Mouse (Mus musculus) heart, postnatal 36 days (tissue): Measurements from ENCODE around the gene Kif1bp. TPM values are rescaled to one million over a fixed set of nuclear protein-coding genes. Genes with fewer than 3 reads are reported as not detected.
"Not testable (repeated sequence)": the region's sequence is repeated elsewhere in the genome, so short reads cannot be mapped to it uniquely, and the experiment has no call there.

Experiments used
- DNase-seq, 2 experiments: peaks; one replicate each; pipeline ENCODE4 v3.0.0; 2021 to 2022
- intact Hi-C: fragments of 180-260 bp; cut with DNase I; formaldehyde crosslinking; loops from one replicate; pipeline ENCODE4 v1.15.1; 2025
- total RNA-seq, 2 experiments: library from RNA; stranded (reverse); gene quantifications; 2 replicates each; pipeline ENCODE4 v1.2.3; 2021

The Kif1bp gene
- total RNA-seq, 2 experiments from 2014 or later: 42.8 to 44.4 TPM

- intact Hi-C loops: no loop called here
- no peak for DNase-seq
These were observed 57.3 kb downstream of the Kif1bp start for GRCm38 (mm10) chr10:62520911-62521310.

GRCm38 (mm10) chr10:62517511-62517910 lies 60.7 kb downstream of the Kif1bp start:
- intact Hi-C loops: no loop called here
- DNase-seq: no peak

- intact Hi-C loops: no loop called here
These were observed 65.4 kb downstream of the Kif1bp start for GRCm38 (mm10) chr10:62512855-62513254.

GRCm38 (mm10) chr10:62511528-62511927 lies 66.7 kb downstream of the Kif1bp start:
- no peak for DNase-seq
- intact Hi-C loops: no loop called here

More at GRCm38 (mm10) chr10:62512855-62513254, 65.4 kb downstream of the Kif1bp start:
- DNase-seq: no peak

DNA sequence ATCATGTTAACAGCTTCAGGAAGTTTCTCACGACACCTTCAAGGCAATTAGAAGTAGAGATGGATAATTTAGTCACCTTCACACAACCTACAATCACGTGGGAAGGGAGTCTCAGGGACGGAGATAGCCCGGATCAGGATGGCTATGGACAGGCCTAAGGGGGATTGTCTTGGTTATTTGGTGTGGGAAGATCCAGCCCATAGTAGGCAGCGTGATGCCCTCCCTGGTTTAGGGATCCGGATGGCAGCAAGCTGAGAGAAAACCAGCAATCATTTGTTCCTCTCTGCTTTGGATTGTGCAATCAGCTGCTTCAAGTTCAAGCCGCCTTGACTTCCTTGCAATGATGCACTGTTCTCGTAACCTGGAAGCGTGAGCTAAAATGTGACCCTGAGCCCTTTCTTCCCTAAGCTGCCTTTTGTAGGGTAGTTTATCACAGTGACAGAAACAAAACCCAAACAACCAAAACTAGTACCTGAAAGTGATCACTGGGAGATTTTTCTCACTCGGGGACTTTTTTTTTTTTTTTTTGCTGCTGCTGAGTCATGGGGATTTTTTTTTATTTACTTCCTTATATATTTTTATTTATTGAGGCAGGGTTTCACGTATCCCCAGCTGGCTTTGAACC lies 69.1 kb downstream of the Kif1bp start:
- no peak for DNase-seq
- intact Hi-C loops: loop anchor here (10.0 kb wide), 1 partner anchor 286 kb away; the partner anchor contains the start of gene Ccar1

GRCm38 (mm10) chr10:62508459-62508858 lies 69.8 kb downstream of the Kif1bp start:
- peak; percentile 61 to 70 for DNase-seq
- intact Hi-C loops: loop anchor here (10.0 kb wide), 1 partner anchor 286 kb away; the partner anchor contains the start of gene Ccar1

DNA sequence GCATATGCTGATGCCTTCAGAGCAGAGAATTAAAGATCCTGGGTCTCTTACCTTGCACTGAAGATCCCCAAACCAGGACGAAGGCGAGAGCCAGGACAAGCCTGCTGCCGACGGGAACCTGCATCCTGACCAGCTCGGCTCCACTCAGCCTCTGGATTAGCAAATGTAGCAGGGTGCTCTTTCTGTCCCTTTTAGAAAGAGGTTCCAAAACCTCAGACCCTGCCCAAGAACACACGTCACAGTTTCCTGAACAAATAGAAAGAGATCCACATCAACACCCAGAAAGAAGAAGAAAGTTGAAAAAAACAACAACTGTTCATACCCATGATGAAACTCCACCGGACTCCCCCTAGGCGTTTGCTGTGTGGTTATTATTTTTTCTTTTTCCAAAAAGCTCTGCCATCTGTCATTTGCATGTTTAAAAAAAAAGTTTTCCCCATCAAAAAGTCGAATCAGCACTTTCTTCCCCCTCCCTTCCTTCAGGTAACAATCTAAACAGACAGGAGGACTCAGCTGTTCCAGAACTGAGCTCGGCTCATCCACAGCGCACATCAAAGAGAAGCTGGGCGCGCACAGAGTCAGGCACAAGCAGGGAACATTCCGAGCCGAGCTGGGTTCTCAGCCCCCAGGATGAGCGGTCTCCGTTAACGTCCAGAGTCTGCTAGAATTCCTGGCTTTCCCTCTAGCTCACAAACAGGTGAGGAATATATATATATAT lies 70.5 kb downstream of the Kif1bp start:
- DNase-seq: peak; percentile 70 to 76
- intact Hi-C loops: loop anchor here (10.0 kb wide), 1 partner anchor 287 kb away; the partner anchor contains the start of gene Ccar1

- intact Hi-C loops: loop anchor here (10.0 kb wide), 1 partner anchor 288 kb away; the partner anchor contains the start of gene Ccar1
- DNase-seq: no peak
These were observed 71.2 kb downstream of the Kif1bp start for GRCm38 (mm10) chr10:62507071-62507470.

GRCm38 (mm10) chr10:62506019-62506556 lies 72.2 kb downstream of the Kif1bp start:
- intact Hi-C loops: loop anchor here (10.0 kb wide), 1 partner anchor 289 kb away; the partner anchor contains the start of gene Ccar1
- peak in 1 of 2 experiments; percentile 24 for DNase-seq

GRCm38 (mm10) chr10:62505224-62505983 lies 72.9 kb downstream of the Kif1bp start:
- DNase-seq: no peak
- intact Hi-C loops: loop anchor here (10.0 kb wide), 1 partner anchor 289 kb away; the partner anchor contains the start of gene Ccar1

GRCm38 (mm10) chr10:62503836-62504628 lies 74.2 kb downstream of the Kif1bp start:
- DNase-seq: no peak
- intact Hi-C loops: loop anchor here (10.0 kb wide), 1 partner anchor 291 kb away; the partner anchor contains the start of gene Ccar1

DNA sequence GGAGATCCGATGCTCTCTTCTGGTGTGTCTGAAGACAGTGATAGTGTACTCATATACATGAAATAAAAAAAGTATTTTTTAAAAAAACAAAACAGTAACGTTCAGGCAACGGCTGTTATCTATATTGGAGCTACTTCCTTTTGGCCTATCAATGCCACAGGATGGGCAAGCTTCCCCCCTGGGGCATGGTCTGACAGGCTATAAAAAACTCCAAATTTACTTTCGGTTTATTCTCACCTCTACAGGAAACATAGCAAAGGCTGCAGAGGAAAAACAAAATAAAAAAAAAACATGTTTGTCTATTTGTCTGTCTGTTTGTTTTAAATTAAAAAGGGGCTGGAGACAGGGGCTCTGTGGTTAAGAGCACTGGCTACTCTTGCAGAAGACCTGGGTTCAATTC lies 74.9 kb downstream of the Kif1bp start:
- intact Hi-C loops: loop anchor here (10.0 kb wide), 1 partner anchor 291 kb away; the partner anchor contains the start of gene Ccar1
- no peak for DNase-seq

DNA sequence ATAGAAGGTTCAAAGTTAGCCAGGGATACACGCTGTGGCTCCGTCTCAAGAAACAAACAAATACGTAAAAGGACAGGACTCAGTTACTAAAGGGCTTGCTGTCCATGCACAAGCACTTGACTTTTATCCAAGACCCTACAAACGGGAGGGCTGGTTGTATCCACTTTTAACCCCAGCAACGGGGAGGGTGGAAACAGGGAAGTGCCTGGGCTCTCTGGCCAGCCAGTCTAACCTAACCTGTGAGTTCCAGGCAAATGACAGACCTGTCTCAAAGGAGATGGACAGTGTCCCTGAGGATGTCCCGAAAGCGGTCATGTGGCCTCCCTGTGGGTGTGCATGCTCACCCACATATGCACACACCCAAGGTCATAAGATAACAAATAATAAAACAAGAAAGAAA lies 76.3 kb downstream of the Kif1bp start:
- DNase-seq: no peak
- intact Hi-C loops: loop anchor here (10.0 kb wide), 1 partner anchor 293 kb away; the partner anchor contains the start of gene Ccar1

GRCm38 (mm10) chr10:62500916-62501615 lies 77.2 kb downstream of the Kif1bp start:
- no peak for DNase-seq
- intact Hi-C loops: loop anchor here (1.0 to 10.0 kb wide), 3 partner anchors 44 to 294 kb away; partner anchors contain the start of gene Ccar1

DNA sequence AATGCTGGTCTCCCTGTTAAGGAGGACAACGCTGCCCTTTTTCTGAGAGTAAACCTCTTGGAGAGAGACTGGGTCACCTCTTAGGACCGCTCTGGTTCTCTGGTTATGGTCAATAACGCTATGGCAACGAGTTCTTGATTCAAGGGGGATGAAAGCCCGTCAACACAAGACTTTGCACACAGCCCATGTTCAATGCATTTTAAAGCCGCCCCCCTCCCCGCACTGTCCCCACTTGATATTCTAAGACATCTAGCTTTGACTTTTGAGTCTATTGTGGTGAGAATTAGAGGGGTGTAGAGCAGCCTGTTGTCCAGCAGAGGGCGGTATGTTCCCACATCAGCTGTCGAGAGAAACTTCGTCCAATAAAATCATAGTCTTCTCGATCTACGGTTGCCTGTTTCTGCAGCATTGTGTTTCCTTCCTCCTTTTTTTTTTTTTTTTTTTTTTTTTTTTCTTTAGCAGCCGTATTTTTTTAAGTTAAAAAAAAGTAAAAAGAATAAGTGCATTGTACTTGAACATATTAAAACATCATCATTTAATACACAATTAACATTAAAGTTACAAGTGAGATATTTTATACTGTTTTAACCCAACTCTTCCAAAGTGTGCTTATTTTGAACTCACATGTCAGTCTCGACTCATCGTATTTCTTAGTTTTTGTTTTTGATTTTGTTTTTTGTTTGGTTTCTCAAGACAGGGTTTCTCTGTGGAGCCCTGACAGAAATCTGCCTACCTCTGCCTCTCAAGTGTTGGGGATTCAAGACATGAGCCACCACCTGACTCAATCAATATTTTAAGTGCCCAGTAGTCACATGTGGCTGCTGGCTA lies 78.0 kb downstream of the Kif1bp start:
- intact Hi-C loops: loop anchor here (1.0 to 10.0 kb wide), 3 partner anchors 45 to 294 kb away; partner anchors contain the start of gene Ccar1
- peak; percentile 70 to 71 for DNase-seq

DNA sequence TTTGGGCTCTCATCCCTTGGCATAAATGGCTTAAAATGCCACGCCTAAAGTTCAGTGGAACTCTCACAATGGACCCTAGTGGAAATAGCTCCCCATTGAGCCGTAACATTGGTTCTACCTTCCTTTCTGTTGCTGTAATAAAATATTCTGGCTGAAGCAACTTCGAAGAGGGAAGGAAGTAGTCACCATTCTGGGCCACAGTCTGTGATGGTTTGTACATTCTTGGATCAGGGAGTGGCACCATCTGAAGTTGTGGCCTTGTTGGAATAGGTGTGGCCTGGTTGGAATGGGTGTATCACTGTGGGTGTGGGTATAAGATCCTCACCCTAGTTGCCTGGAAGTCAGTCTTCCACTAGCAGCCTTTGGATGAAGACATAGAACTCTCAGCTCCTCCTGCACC lies 86.6 kb downstream of the Kif1bp start:
- DNase-seq, intact Hi-C loops: not testable (repeated sequence)
